ENCODE assay signal across 26 mouse cellular contexts in genomic region chr4:77586222-77586621, GRCm38 (mm10).
"Had no signal": no experiment of that assay in that cellular context is flagged by ENCODE, and none has a peak within 500 bp of the region (broad histone marks: within the 10 kb centered on the region; RNA-seq: fewer than 3 reads in every experiment).

No protein-coding gene starts in this region.

- H3K4me1 ChIP-seq: heart, embryonic 13.5 days; heart, embryonic 15.5 days; hindbrain, embryonic 13.5 days; hindbrain, embryonic 15.5 days; kidney, embryonic 15.5 days; limb, embryonic 13.5 days; limb, embryonic 15.5 days; liver, embryonic 12.5 days had no signal

- H3K9ac ChIP-seq: heart, embryonic 13.5 days; heart, embryonic 15.5 days; hindbrain, embryonic 13.5 days; hindbrain, embryonic 15.5 days; kidney, embryonic 15.5 days; limb, embryonic 13.5 days; limb, embryonic 15.5 days; liver, embryonic 12.5 days; liver, embryonic 14.5 days had no signal

- H3K4me3 ChIP-seq: gastrocnemius, adult 2 months; heart, adult 2 months; heart, embryonic 13.5 days; heart, embryonic 15.5 days; hindbrain, embryonic 13.5 days; hindbrain, embryonic 15.5 days; kidney, embryonic 15.5 days; limb, embryonic 13.5 days; limb, embryonic 15.5 days; liver, embryonic 12.5 days had no signal

- H3K9me3 ChIP-seq: heart, embryonic 13.5 days; heart, embryonic 15.5 days; hindbrain, embryonic 13.5 days; hindbrain, embryonic 15.5 days; kidney, embryonic 15.5 days; limb, embryonic 13.5 days; limb, embryonic 15.5 days; liver, embryonic 12.5 days had no signal

- ATAC-seq: hindbrain, postnatal 0 days; intestine, embryonic 16.5 days; liver, embryonic 12.5 days had no signal

- H3K4me2 ChIP-seq: heart, embryonic 11.5 days; heart, embryonic 13.5 days; heart, embryonic 15.5 days; hindbrain, embryonic 13.5 days; hindbrain, embryonic 15.5 days; kidney, embryonic 15.5 days; limb, embryonic 13.5 days; limb, embryonic 15.5 days; liver, embryonic 12.5 days had no signal

- H3K27ac ChIP-seq: gastrocnemius, adult 2 months; heart, adult 2 months; heart, embryonic 13.5 days; heart, embryonic 15.5 days; hindbrain, embryonic 13.5 days; hindbrain, embryonic 15.5 days; hindbrain, postnatal 0 days; kidney, embryonic 15.5 days; kidney, postnatal 0 days; limb, embryonic 13.5 days; limb, embryonic 15.5 days; liver, embryonic 12.5 days; liver, embryonic 14.5 days had no signal

- H3K27me3 ChIP-seq: heart, embryonic 13.5 days; heart, embryonic 15.5 days; hindbrain, embryonic 13.5 days; hindbrain, embryonic 15.5 days; kidney, embryonic 15.5 days; limb, embryonic 13.5 days; limb, embryonic 15.5 days; liver, embryonic 12.5 days had no signal

- H3K36me3 ChIP-seq: heart, embryonic 13.5 days; heart, embryonic 15.5 days; hindbrain, embryonic 13.5 days; hindbrain, embryonic 15.5 days; kidney, embryonic 15.5 days; limb, embryonic 13.5 days; limb, embryonic 15.5 days; liver, embryonic 12.5 days had no signal

- DNase-seq: gastrocnemius, adult 2 months; gastrocnemius, postnatal 10 days; gastrocnemius, postnatal 25 days; heart, adult 2 months; heart, postnatal 14 days; heart, postnatal 36 days; kidney, adult 11 months; kidney, adult 2 months; kidney, adult 9 months; kidney, postnatal 14 days; kidney, postnatal 36 days; layer of hippocampus, postnatal 36 days; left cerebral cortex, postnatal 4 days had no signal
